Mouse (Mus musculus) ES-E14 (cell line): Measurements from ENCODE around the gene Igfn1. TPM values are rescaled to one million over a fixed set of nuclear protein-coding genes. Genes with fewer than 3 reads are reported as not detected.

Experiments
- DNase-seq: peaks from one replicate; pipeline ENCODE4 v3.0.0-alpha.2; 2013; ENCODE audit warnings: low read depth, low spot score
- H3K27ac ChIP-seq: 2 replicates; pipeline ENCODE4 v1.5.1; 2012; ENCODE audit warnings: low read depth, mild to moderate bottlenecking, low read length, moderate library complexity, mixed read lengths; ENCODE audit not compliant: poor library complexity, insufficient read depth, severe bottlenecking
- H3K36me3 ChIP-seq: 2 replicates; pipeline ENCODE4 v1.6.1; 2012; ENCODE audit warnings: mild to moderate bottlenecking, low read length, moderate library complexity, mixed read lengths; ENCODE audit not compliant: control insufficient read depth, poor library complexity, insufficient read depth, severe bottlenecking
- H3K4me1 ChIP-seq, 2 experiments: fragments of 150-350 bp in 1 of 2; sonication (generic) in 1 of 2; 2 replicates each; pipeline ENCODE4 v1.6.1; 2012; ENCODE audit warnings: low read length in 2 of 2, mild to moderate bottlenecking in 1 of 2, mixed read lengths in 1 of 2; ENCODE audit not compliant: control insufficient read depth in 2 of 2, insufficient read depth in 2 of 2, poor library complexity in 1 of 2
- H3K4me3 ChIP-seq, 2 experiments: fragments of 150-350 bp in 1 of 2; sonication (generic) in 1 of 2; 2 replicates each; pipeline ENCODE4 v1.5.1; 2012; ENCODE audit warnings: low read length in 2 of 2, low read depth in 1 of 2, mild to moderate bottlenecking in 1 of 2, mixed read lengths in 1 of 2; ENCODE audit not compliant: insufficient read depth in 1 of 2, poor library complexity in 1 of 2, severe bottlenecking in 1 of 2
- H3K9ac ChIP-seq: 2 replicates; pipeline ENCODE4 v1.6.1; 2012; ENCODE audit warnings: low read depth, mild to moderate bottlenecking, low read length, mixed read lengths; ENCODE audit not compliant: poor library complexity, insufficient read depth, severe bottlenecking
- H3K9me3 ChIP-seq: fragments of 150-350 bp; sonication (generic); 2 replicates; pipeline ENCODE4 v1.6.1; 2012; ENCODE audit warnings: low read depth, mild to moderate bottlenecking, low read length; ENCODE audit not compliant: control insufficient read depth, insufficient read depth
- CHD2 ChIP-seq: IDR thresholded peaks from 2 replicates; pipeline ENCODE4 v1.6.1; 2014; ENCODE audit warnings: mild to moderate bottlenecking, low read depth, low read length, inconsistent platforms
- HCFC1 ChIP-seq: IDR thresholded peaks from 2 replicates; pipeline ENCODE4 v1.6.1; 2012; ENCODE audit warnings: low read length, inconsistent platforms, borderline replicate concordance; ENCODE audit not compliant: insufficient read depth
- MAFK ChIP-seq: IDR thresholded peaks from 2 replicates; pipeline ENCODE4 v1.6.1; 2014; ENCODE audit warnings: mild to moderate bottlenecking, low read depth, low read length, inconsistent platforms; ENCODE audit not compliant: insufficient read depth
- ZC3H11A ChIP-seq: IDR thresholded peaks from 2 replicates; pipeline ENCODE4 v1.6.1; 2012; ENCODE audit warnings: low read depth, mild to moderate bottlenecking, inconsistent platforms, low read length, borderline replicate concordance
- ZNF384 ChIP-seq: IDR thresholded peaks from 2 replicates; pipeline ENCODE4 v1.6.1; 2012; ENCODE audit warnings: low read depth, low read length, inconsistent platforms
- in situ Hi-C, 2 experiments: fragments of 600-800 bp; cut with MboI; formaldehyde crosslinking; loops; one replicate each; pipeline ENCODE4 v1.15.1; 2025; ENCODE audit warnings: low sequenced_read_pairs in 2 of 2, inconsistent platforms in 1 of 2; ENCODE audit not compliant: unreplicated experiment in 2 of 2
- total RNA-seq: library from RNA; depleted of rRNA; stranded (reverse); fragments of 300-350 nt; gene quantifications from 2 replicates; pipeline ENCODE4 v1.2.3, GENCODE M21; 2012; rRNA removed

Gene Igfn1
- total RNA-seq, 1 experiment: 0.04 TPM

DNA sequence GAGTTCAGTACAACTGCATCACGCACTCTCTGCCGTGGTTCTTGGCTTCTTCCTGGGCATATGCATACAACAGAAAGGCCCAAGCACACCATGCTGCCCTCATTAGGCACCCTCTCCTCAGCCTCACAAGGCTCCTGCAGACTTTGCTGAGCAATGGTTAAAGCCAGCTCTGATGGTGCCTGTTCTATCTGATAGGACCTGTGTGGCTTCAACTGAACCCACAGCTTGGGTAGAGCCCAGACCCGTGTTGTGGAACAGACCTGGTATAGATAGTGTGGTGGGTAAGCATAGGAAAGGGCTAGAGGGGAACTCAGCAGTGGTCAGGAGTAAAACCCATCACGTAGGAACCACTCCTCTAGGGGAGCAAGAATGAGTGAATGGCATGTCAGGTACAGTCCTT, 92.5 kb downstream of the Igfn1 start:
- Histone ChIP-seq H3K27ac (no peak overlapping the region), H3K4me3 (no peak overlapping the region), H3K9me3 (no peaks in the 10 kb centered on the region), H3K36me3 (no peaks in the 10 kb centered on the region), H3K4me1 (no peaks in the 10 kb centered on the region; a peak in 1 of 4 replicates), H3K9ac (no peak overlapping the region)
- no peak for DNase-seq
- TF ChIP-seq MAFK (no peak), HCFC1 (no peak), ZNF384 (no peak), CHD2 (no peak), ZC3H11A (no peak)
- in situ Hi-C loops: no loop called here

DNA sequence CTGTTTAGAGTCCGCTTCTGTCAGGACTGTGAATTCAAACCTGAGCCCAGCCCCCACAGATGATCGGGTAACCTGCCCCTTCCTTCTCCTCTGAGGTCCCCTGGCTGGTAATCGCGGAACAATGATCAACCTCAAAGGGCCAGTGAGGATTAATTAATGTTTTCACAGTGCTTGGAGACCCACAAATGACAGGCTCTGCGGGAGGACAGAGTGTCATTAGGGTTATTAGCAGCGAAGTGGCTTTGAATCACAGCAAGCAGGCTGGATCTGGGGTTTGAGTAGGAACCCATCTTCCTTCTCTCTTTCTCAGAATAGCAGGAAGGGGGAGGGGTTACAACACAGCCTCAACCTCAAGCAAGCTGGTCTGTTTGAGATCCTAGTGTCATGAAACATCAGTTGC, 96.8 kb downstream of the Igfn1 start:
- no peak overlapping the region for H3K4me3 ChIP-seq
- DNase-seq: no peak
- H3K36me3 ChIP-seq: no peaks in the 10 kb centered on the region
- no peaks in the 10 kb centered on the region for H3K4me1 ChIP-seq
- TF ChIP-seq CHD2 (no peak), MAFK (no peak), ZNF384 (no peak), HCFC1 (no peak), ZC3H11A (no peak)
- H3K27ac ChIP-seq: no peak overlapping the region
- H3K9me3 ChIP-seq: no peaks in the 10 kb centered on the region
- no peak overlapping the region for H3K9ac ChIP-seq
- in situ Hi-C loops: no loop called here

DNA sequence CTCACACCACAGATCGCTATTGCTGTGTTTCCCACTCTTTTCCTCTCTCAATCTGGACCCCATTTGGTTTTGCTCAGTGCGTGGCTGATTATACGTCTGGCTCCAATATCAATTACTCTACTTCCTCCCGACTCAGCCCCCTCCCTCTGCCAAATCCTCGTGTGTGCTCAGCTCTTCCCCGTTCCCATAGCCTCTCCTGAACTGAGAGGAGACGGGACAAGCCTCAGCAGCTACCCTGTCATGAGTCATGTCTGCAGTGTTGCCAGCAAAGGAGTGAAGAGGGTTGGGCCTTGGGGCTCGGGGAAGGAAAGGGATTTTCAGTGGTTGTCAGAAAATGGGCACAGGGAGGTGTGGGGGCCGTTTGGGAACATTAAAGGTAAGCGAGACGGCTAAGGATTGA, 99.4 kb downstream of the Igfn1 start:
- no peak overlapping the region for H3K9ac ChIP-seq
- H3K27ac ChIP-seq: no peak overlapping the region
- TF ChIP-seq HCFC1 (no peak), CHD2 (no peak), ZNF384 (no peak), ZC3H11A (no peak), MAFK (no peak)
- DNase-seq: no peak
- H3K9me3 ChIP-seq: no peaks in the 10 kb centered on the region
- H3K4me3 ChIP-seq: no peak overlapping the region
- in situ Hi-C loops: no loop called here
- H3K4me1 ChIP-seq: no peaks in the 10 kb centered on the region
- no peaks in the 10 kb centered on the region for H3K36me3 ChIP-seq

Other genes with a start within 250 kb of the Igfn1 start
- gene Phlda3, start 240.2 kb downstream of the Igfn1 start, total RNA-seq: 51.1 and 70.7 TPM in 2 replicates
- gene Tnni1, start 226.9 kb downstream of the Igfn1 start, total RNA-seq: 1.1 and 1.6 TPM in 2 replicates
- 5.2 and 9.0 TPM in 2 replicates for gene Lad1, start 187.7 kb downstream of the Igfn1 start, total RNA-seq
- 0.69 and 2.5 TPM in 2 replicates for gene Tnnt2, start 170.0 kb downstream of the Igfn1 start, total RNA-seq
- gene Pkp1, start 87.1 kb downstream of the Igfn1 start, total RNA-seq: 0.05 and 0.09 TPM in 2 replicates
- gene Tmem9, start 1.8 kb upstream of the Igfn1 start, total RNA-seq: 52.8 and 74.5 TPM in 2 replicates
- gene Ascl5, start 44.5 kb upstream of the Igfn1 start, total RNA-seq: not detected in 2 replicates
- 15.8 and 17.2 TPM in 2 replicates for gene Cacna1s, start 46.4 kb upstream of the Igfn1 start, total RNA-seq
- 3.0 and 4.4 TPM in 2 replicates for gene Kif21b, start 125.0 kb upstream of the Igfn1 start, total RNA-seq
- gene Mroh3, start 206.5 kb upstream of the Igfn1 start, total RNA-seq: 0.22 and 0.26 TPM in 2 replicates
- 8.5 and 9.6 TPM in 2 replicates for gene Inava, start 227.9 kb upstream of the Igfn1 start, total RNA-seq